ENCODE assay signal across 21 mouse cellular contexts in the genomic region with DNA sequence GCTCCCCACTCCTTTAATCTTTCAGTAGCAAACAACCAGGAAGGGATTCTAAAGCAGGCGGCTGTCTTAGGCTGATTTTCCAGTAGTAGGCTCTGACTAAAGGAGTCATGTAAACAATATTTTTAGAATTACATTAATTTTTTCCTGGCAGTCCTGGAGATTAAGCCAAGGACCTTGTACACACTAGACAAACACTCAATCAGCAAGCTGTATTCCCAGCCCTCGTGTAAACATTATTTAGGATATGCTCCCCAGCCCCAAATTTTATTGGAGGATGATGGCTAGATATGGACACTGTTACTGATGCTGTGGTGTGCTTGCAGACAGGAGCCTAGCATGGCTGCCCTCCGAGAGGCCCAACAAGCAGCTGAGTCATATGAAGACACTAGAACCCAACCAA. TPM values are rescaled to one million over a fixed set of nuclear protein-coding genes. Genes with fewer than 3 reads are reported as not detected.
DNase-seq lines count a peak whose midpoint lies in the region; ATAC-seq and TF ChIP-seq lines count a peak whose summit lies in the region.
"Had no signal": no experiment of that assay in that cellular context is flagged by ENCODE, and none has a peak within 500 bp of the region (broad histone marks: within the 10 kb centered on the region; RNA-seq: fewer than 3 reads in every experiment).

No protein-coding gene starts in this region.

- H3K27me3 ChIP-seq in lung, embryonic 14.5 days (ENCODE audit: insufficient read depth, low read length) = no peaks in the 10 kb centered on the region
- H3K27me3 ChIP-seq in lung, embryonic 16.5 days (ENCODE audit: control insufficient read depth, insufficient read depth, low read depth, low read length) = no peaks in the 10 kb centered on the region
- H3K27me3 ChIP-seq: embryonic facial prominence, embryonic 12.5 days; forebrain, embryonic 13.5 days; forebrain, embryonic 15.5 days; Patski had no signal

- no peaks in the 10 kb centered on the region for H3K9me3 ChIP-seq in lung, embryonic 14.5 days (ENCODE audit: low read depth, low read length)
- H3K9me3 ChIP-seq in lung, embryonic 16.5 days (ENCODE audit: control insufficient read depth, low read length) = no peaks in the 10 kb centered on the region
- no peaks in the 10 kb centered on the region for H3K9me3 ChIP-seq in ES-E14 (ENCODE audit: control insufficient read depth, insufficient read depth, low read depth, low read length)
- H3K9me3 ChIP-seq: embryonic facial prominence, embryonic 10.5 days; embryonic facial prominence, embryonic 12.5 days; forebrain, embryonic 13.5 days; forebrain, embryonic 15.5 days had no signal

- TF ChIP-seq POLR2A in lung, adult 2 months (IDR thresholded peaks at IDR 0.05; ENCODE audit: borderline replicate concordance, extremely low read depth, low read depth, low read length) = no peak

- no peak overlapping the region for H3K9ac ChIP-seq in lung, embryonic 14.5 days
- no peak overlapping the region; the same call in 1 of the 2 replicates for H3K9ac ChIP-seq in lung, embryonic 16.5 days (ENCODE audit: low read length)
- no peak overlapping the region for H3K9ac ChIP-seq in ES-E14 (ENCODE audit: insufficient read depth, low read depth, low read length, poor library complexity, severe bottlenecking)
- H3K9ac ChIP-seq: embryonic facial prominence, embryonic 12.5 days; forebrain, embryonic 13.5 days; forebrain, embryonic 15.5 days had no signal

- H3K27ac ChIP-seq in lung, embryonic 14.5 days (ENCODE audit: low read depth) = no peak overlapping the region; the same call in 1 of the 2 replicates
- H3K27ac ChIP-seq in lung, embryonic 16.5 days (ENCODE audit: low read length) = peak overlapping the region; percentile 27; the same call in 1 of the 2 replicates
- H3K27ac ChIP-seq in ES-E14 (ENCODE audit: insufficient read depth, low read depth, low read length, poor library complexity, severe bottlenecking) = peak overlapping the region; percentile 66; the same call in 1 of the 2 replicates
- H3K27ac ChIP-seq: embryonic facial prominence, embryonic 10.5 days; embryonic facial prominence, embryonic 12.5 days; forebrain, embryonic 13.5 days; forebrain, embryonic 15.5 days had no signal

- ATAC-seq in lung, embryonic 14.5 days (ENCODE audit: insufficient read depth) = peak; percentile 85
- ATAC-seq in lung, embryonic 16.5 days (ENCODE audit: low read depth) = peak; percentile 73
- ATAC-seq: activated CD4-positive, CD25-positive, alpha-beta regulatory T cell, adult 4 months; forebrain, embryonic 13.5 days; forebrain, embryonic 15.5 days; Patski had no signal

- 41% methylated on average over 3 of the region's 3 CpGs for WGBS in lung, embryonic 14.5 days
- 31% methylated on average over 3 of the region's 3 CpGs for WGBS in lung, embryonic 16.5 days
- WGBS in lung, adult 2 months = 42% methylated on average over 3 of the region's 3 CpGs

- DNase-seq in lung, embryonic 14.5 days = peak; percentile 61
- DNase-seq in lung, postnatal 36 days = no peak
- DNase-seq in lung, adult 2 months = no peak
- DNase-seq in ES-E14 (ENCODE audit: low read depth, low spot score) = no peak
- no peak for DNase-seq in frontal cortex, postnatal 14 days (ENCODE audit: low spot score in 2 of 2)
- DNase-seq: adrenal gland, adult 8-10 months; adrenal gland, postnatal 14 days; adrenal gland, postnatal 36 days; cerebellum, adult 11-12 months; cerebellum, adult 2 months; cerebellum, adult 9-10 months; cerebellum, postnatal 10 days; cerebellum, postnatal 25 days had no signal

- TF ChIP-seq CTCF in lung, embryonic 14.5 days (IDR thresholded peaks at IDR 0.05; ENCODE audit: low read depth) = no peak
- TF ChIP-seq CTCF in lung, adult 2 months (IDR thresholded peaks at IDR 0.05; ENCODE audit: insufficient read depth, low read length) = no peak

- H3K4me3 ChIP-seq in lung, embryonic 14.5 days (ENCODE audit: low read depth, low read length) = no peak overlapping the region
- H3K4me3 ChIP-seq in lung, embryonic 16.5 days (ENCODE audit: low read length) = no peak overlapping the region
- H3K4me3 ChIP-seq in lung, adult 2 months (replicated peaks; ENCODE audit: extremely low read depth, low read depth, low read length) = no peak overlapping the region
- no peak overlapping the region for H3K4me3 ChIP-seq in ES-E14 (ENCODE audit: insufficient read depth in 1 of 2, low read depth in 1 of 2, low read length in 2 of 2, poor library complexity in 1 of 2, severe bottlenecking in 1 of 2)
- H3K4me3 ChIP-seq: embryonic facial prominence, embryonic 10.5 days; embryonic facial prominence, embryonic 12.5 days; forebrain, embryonic 13.5 days; forebrain, embryonic 15.5 days had no signal

- in situ Hi-C loops in ES-E14 (cut with MboI; ENCODE audit: low sequenced_read_pairs in 2 of 2, unreplicated experiment in 2 of 2) = no loop called here

- no peaks in the 10 kb centered on the region for H3K36me3 ChIP-seq in lung, embryonic 14.5 days (ENCODE audit: insufficient read depth)
- H3K36me3 ChIP-seq in lung, embryonic 16.5 days (ENCODE audit: control insufficient read depth, insufficient read depth, low read length) = no peaks in the 10 kb centered on the region
- H3K36me3 ChIP-seq in ES-E14 (ENCODE audit: control insufficient read depth, insufficient read depth, low read length, poor library complexity, severe bottlenecking) = no peaks in the 10 kb centered on the region
- H3K36me3 ChIP-seq: embryonic facial prominence, embryonic 10.5 days; embryonic facial prominence, embryonic 12.5 days; forebrain, embryonic 15.5 days; G1E had no signal

- no peaks in the 10 kb centered on the region for H3K4me1 ChIP-seq in lung, embryonic 14.5 days (ENCODE audit: insufficient read depth)
- H3K4me1 ChIP-seq in lung, embryonic 16.5 days (replicated peaks; ENCODE audit: control insufficient read depth, insufficient read depth, low read length) = peaks cover 7% of the 10 kb centered on the region
- no peaks in the 10 kb centered on the region for H3K4me1 ChIP-seq in lung, adult 2 months (ENCODE audit: control insufficient read depth, insufficient read depth, low read length)
- H3K4me1 ChIP-seq in ES-E14 (ENCODE audit: control insufficient read depth in 2 of 2, insufficient read depth in 2 of 2, low read length in 2 of 2, poor library complexity in 1 of 2) = peaks cover 0 to 18% of the 10 kb centered on the region in 2 experiments; a peak in 1 of 4 replicates
- H3K4me1 ChIP-seq: embryonic facial prominence, embryonic 12.5 days; forebrain, embryonic 15.5 days had no signal

- H3K4me2 ChIP-seq in lung, embryonic 14.5 days = no peak overlapping the region
- no peak overlapping the region for H3K4me2 ChIP-seq in lung, embryonic 16.5 days (ENCODE audit: low read depth, low read length)
- H3K4me2 ChIP-seq: embryonic facial prominence, embryonic 12.5 days; forebrain, embryonic 13.5 days; forebrain, embryonic 15.5 days had no signal

TF ChIP-seq in ES-E14, 5 proteins besides CTCF, POLR2A, EP300 and RAD21:
- no peak for TF ChIP-seq HCFC1 (IDR thresholded peaks at IDR 0.05; ENCODE audit: borderline replicate concordance, insufficient read depth, low read length)
- TF ChIP-seq CHD2 (IDR thresholded peaks at IDR 0.05; ENCODE audit: low read depth, low read length) = no peak
- no peak for TF ChIP-seq ZC3H11A (IDR thresholded peaks at IDR 0.05; ENCODE audit: borderline replicate concordance, low read depth, low read length)
- TF ChIP-seq MAFK (IDR thresholded peaks at IDR 0.05; ENCODE audit: insufficient read depth, low read depth, low read length) = no peak
- TF ChIP-seq ZNF384 (IDR thresholded peaks at IDR 0.05; ENCODE audit: low read depth, low read length) = no peak

RNA-seq across cellular contexts. Expression of gene Chd6, which starts 56.6 kb away (rescaled TPM):
- polyA plus RNA-seq in lung, embryonic 14.5 days (2014; fragmentation: Nextera tagmentation; extraction: Ambion mirVana) = 35.3 and 36.8 TPM in 2 replicates
- 33.8 and 33.9 TPM in 2 replicates for polyA plus RNA-seq in lung, embryonic 16.5 days (2015; fragmentation: Nextera tagmentation; extraction: Ambion mirVana)
- polyA plus RNA-seq in lung, adult 2 months (2012; rRNA removed) = 11.0 and 13.0 TPM in 2 replicates
- 50.7 and 64.7 TPM in 2 replicates for total RNA-seq in ES-E14 (2012; rRNA removed)
